Mouse (Mus musculus): ENCODE data around the gene Klhl29.

Klhl29 gene

GRCm38 (mm10) chr12:5303912-5304311 is 71.6 kb downstream of the Klhl29 start:
- intact Hi-C loops (cut with DNase I), result no loop called here

GRCm38 (mm10) chr12:5303100-5303499 is 72.4 kb downstream of the Klhl29 start:
- intact Hi-C loops (cut with DNase I), result no loop called here

GRCm38 (mm10) chr12:5301841-5302240 is 73.6 kb downstream of the Klhl29 start:
- intact Hi-C loops (cut with DNase I), result no loop called here

- intact Hi-C loops (cut with DNase I), result no loop called here
These were observed 79.1 kb downstream of the Klhl29 start for GRCm38 (mm10) chr12:5296422-5296821.

- intact Hi-C loops (cut with DNase I), result no loop called here
These were observed 83.2 kb downstream of the Klhl29 start for GRCm38 (mm10) chr12:5292316-5292715.

- intact Hi-C loops (cut with DNase I), result no loop called here
These were observed 89.9 kb downstream of the Klhl29 start for GRCm38 (mm10) chr12:5285579-5285978.

- intact Hi-C loops (cut with DNase I), result no loop called here
These were observed 90.5 kb downstream of the Klhl29 start for GRCm38 (mm10) chr12:5284961-5285360.

GRCm38 (mm10) chr12:5283654-5284053 is 91.8 kb downstream of the Klhl29 start:
- intact Hi-C loops (cut with DNase I), result no loop called here

- intact Hi-C loops (cut with DNase I), result no loop called here
These were observed 92.9 kb downstream of the Klhl29 start for GRCm38 (mm10) chr12:5282611-5283010.

GRCm38 (mm10) chr12:5279873-5280272 is 95.6 kb downstream of the Klhl29 start:
- intact Hi-C loops (cut with DNase I), result no loop called here

- intact Hi-C loops (cut with DNase I), result no loop called here
These were observed 98.5 kb downstream of the Klhl29 start for GRCm38 (mm10) chr12:5277028-5277427.

GRCm38 (mm10) chr12:5275507-5275936 is 100.0 kb downstream of the Klhl29 start:
- intact Hi-C loops (cut with DNase I), result no loop called here

- intact Hi-C loops (cut with DNase I), result no loop called here
These were observed 101.0 kb downstream of the Klhl29 start for GRCm38 (mm10) chr12:5274519-5274944.

- intact Hi-C loops (cut with DNase I), result no loop called here
These were observed 102.0 kb downstream of the Klhl29 start for GRCm38 (mm10) chr12:5273316-5274047.

- intact Hi-C loops (cut with DNase I), result no loop called here
These were observed 105.0 kb downstream of the Klhl29 start for GRCm38 (mm10) chr12:5270527-5270926.

- intact Hi-C loops (cut with DNase I), result no loop called here
These were observed 105.5 kb downstream of the Klhl29 start for GRCm38 (mm10) chr12:5269936-5270335.

- intact Hi-C loops (cut with DNase I), result no loop called here
These were observed 106.4 kb downstream of the Klhl29 start for GRCm38 (mm10) chr12:5269061-5269460.

GRCm38 (mm10) chr12:5268188-5268612 is 107.3 kb downstream of the Klhl29 start:
- intact Hi-C loops (cut with DNase I), result no loop called here

- intact Hi-C loops (cut with DNase I), result no loop called here
These were observed 108.0 kb downstream of the Klhl29 start for GRCm38 (mm10) chr12:5267271-5268187.

- intact Hi-C loops (cut with DNase I), result no loop called here
These were observed 108.7 kb downstream of the Klhl29 start for GRCm38 (mm10) chr12:5266773-5267172.

- intact Hi-C loops (cut with DNase I), result no loop called here
These were observed 114.0 kb downstream of the Klhl29 start for GRCm38 (mm10) chr12:5261476-5261875.

GRCm38 (mm10) chr12:5258779-5259178 is 116.7 kb downstream of the Klhl29 start:
- intact Hi-C loops (cut with DNase I), result no loop called here

All from adrenal gland (tissue).